ENCODE assay signal across 23 mouse cellular contexts in the genomic region with DNA sequence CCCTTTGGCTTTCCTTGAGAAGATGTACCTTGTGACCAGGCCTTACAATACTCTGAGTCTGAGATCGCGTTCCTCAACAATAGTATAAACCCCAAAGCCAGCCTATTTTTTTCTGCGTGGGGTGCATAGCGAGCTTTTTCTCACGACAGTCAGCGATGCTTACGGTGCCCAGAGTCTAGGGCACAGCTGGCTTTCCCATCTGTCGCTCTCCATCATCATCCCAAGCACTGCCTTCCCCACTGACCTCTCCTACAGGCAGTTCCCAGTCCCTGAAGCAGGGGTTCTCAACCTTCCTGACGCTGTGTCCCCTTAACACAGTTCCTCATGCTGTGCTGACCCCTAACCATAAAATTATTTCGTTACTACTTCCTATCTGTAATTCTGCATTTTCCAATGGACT. TPM values are rescaled to one million over a fixed set of nuclear protein-coding genes. Genes with fewer than 3 reads are reported as not detected.
DNase-seq lines count a peak whose midpoint lies in the region; ATAC-seq and TF ChIP-seq lines count a peak whose summit lies in the region.
"Had no signal": no experiment of that assay in that cellular context is flagged by ENCODE, and none has a peak within 500 bp of the region (broad histone marks: within the 10 kb centered on the region; RNA-seq: fewer than 3 reads in every experiment).

No protein-coding gene starts in this region.

- H3K9me3 ChIP-seq in embryonic facial prominence, embryonic 11.5 days (replicated peaks; ENCODE audit: control insufficient read depth, low read length) = no peaks in the 10 kb centered on the region
- no peaks in the 10 kb centered on the region for H3K9me3 ChIP-seq in embryonic facial prominence, embryonic 10.5 days
- H3K9me3 ChIP-seq in heart, embryonic 13.5 days = no peaks in the 10 kb centered on the region
- no peaks in the 10 kb centered on the region for H3K9me3 ChIP-seq in hindbrain, postnatal 0 days (ENCODE audit: low read length)
- no peaks in the 10 kb centered on the region for H3K9me3 ChIP-seq in hindbrain, embryonic 12.5 days (replicated peaks)
- H3K9me3 ChIP-seq: limb, embryonic 15.5 days; liver, embryonic 13.5 days; megakaryocyte, embryonic 14.5 days; midbrain, embryonic 12.5 days had no signal

- TF ChIP-seq CTCF in hindbrain, postnatal 0 days (IDR thresholded peaks at IDR 0.05; ENCODE audit: low read depth) = 0 out of 2 replicates have a peak, but pooled peaks have one; percentile 6

- ATAC-seq in embryonic facial prominence, embryonic 11.5 days (replicated peaks; ENCODE audit: insufficient number of reproducible peaks, low FRiP score, low TSS enrichment, low read depth) = no peak
- ATAC-seq in heart, embryonic 13.5 days (ENCODE audit: extremely low read depth, insufficient number of reproducible peaks, low FRiP score, low TSS enrichment) = no peak
- ATAC-seq in hindbrain, postnatal 0 days = no peak
- ATAC-seq in hindbrain, embryonic 12.5 days (ENCODE audit: low FRiP score) = no peak
- ATAC-seq: inflammation-experienced regulatory T-cells, adult 6 months; lung, postnatal 0 days; Patski had no signal

- no peak overlapping the region for H3K4me2 ChIP-seq in embryonic facial prominence, embryonic 11.5 days (ENCODE audit: low read depth, low read length)
- no peak overlapping the region for H3K4me2 ChIP-seq in heart, embryonic 13.5 days
- H3K4me2 ChIP-seq in hindbrain, postnatal 0 days (ENCODE audit: low read depth, low read length) = no peak overlapping the region
- no peak overlapping the region for H3K4me2 ChIP-seq in hindbrain, embryonic 12.5 days (replicated peaks)
- H3K4me2 ChIP-seq: limb, embryonic 15.5 days; liver, embryonic 13.5 days; midbrain, embryonic 12.5 days had no signal

- H3K9ac ChIP-seq in embryonic facial prominence, embryonic 11.5 days (replicated peaks; ENCODE audit: low read length) = no peak overlapping the region
- no peak overlapping the region for H3K9ac ChIP-seq in heart, embryonic 13.5 days
- H3K9ac ChIP-seq in hindbrain, postnatal 0 days (replicated peaks; ENCODE audit: low read length) = no peak overlapping the region
- H3K9ac ChIP-seq in hindbrain, embryonic 12.5 days = no peak overlapping the region
- H3K9ac ChIP-seq: limb, embryonic 15.5 days; liver, embryonic 13.5 days; midbrain, embryonic 12.5 days had no signal

- peaks cover 3% of the 10 kb centered on the region for H3K36me3 ChIP-seq in embryonic facial prominence, embryonic 11.5 days (replicated peaks; ENCODE audit: control insufficient read depth, insufficient read depth, low read depth, low read length)
- H3K36me3 ChIP-seq in embryonic facial prominence, embryonic 10.5 days (replicated peaks) = peaks cover 92% of the 10 kb centered on the region
- H3K36me3 ChIP-seq in heart, embryonic 13.5 days = peaks cover 91% of the 10 kb centered on the region
- H3K36me3 ChIP-seq in hindbrain, postnatal 0 days (ENCODE audit: insufficient read depth, low read length) = peaks cover 73% of the 10 kb centered on the region
- peaks cover 83% of the 10 kb centered on the region for H3K36me3 ChIP-seq in hindbrain, embryonic 12.5 days

- 92% methylated on average over 10 of the region's 10 CpGs for WGBS in embryonic facial prominence, embryonic 11.5 days
- WGBS in embryonic facial prominence, embryonic 10.5 days = 96% methylated on average over 10 of the region's 10 CpGs
- WGBS in heart, embryonic 13.5 days = 92% methylated on average over 10 of the region's 10 CpGs
- 65% methylated on average over 10 of the region's 10 CpGs for WGBS in hindbrain, postnatal 0 days
- 92% methylated on average over 10 of the region's 10 CpGs for WGBS in hindbrain, embryonic 12.5 days

- DNase-seq in embryonic facial prominence, embryonic 11.5 days (ENCODE audit: low spot score) = no peak
- DNase-seq in embryonic facial prominence, embryonic 10.5 days (ENCODE audit: low spot score) = no peak
- no peak for DNase-seq in heart, postnatal 14 days
- no peak for DNase-seq in hindbrain, postnatal 0 days (ENCODE audit: low spot score)
- peak; percentile 65 for DNase-seq in brain, adult 2 months (ENCODE audit: low read depth, low spot score)
- no peak for DNase-seq in spleen, postnatal 4 days (ENCODE audit: low spot score in 2 of 2)
- DNase-seq: adrenal gland, postnatal 10 days; kidney, adult 11 months; kidney, postnatal 14 days; liver, embryonic 13.5 days; lung, adult 18-20 months; lung, postnatal 4 days; thymus, adult 2 months; thymus, postnatal 36 days had no signal

- no peaks in the 10 kb centered on the region for H3K4me1 ChIP-seq in embryonic facial prominence, embryonic 11.5 days (ENCODE audit: control insufficient read depth, insufficient read depth, low read length)
- H3K4me1 ChIP-seq in embryonic facial prominence, embryonic 10.5 days = peaks cover 11% of the 10 kb centered on the region
- H3K4me1 ChIP-seq in heart, embryonic 13.5 days = peaks cover 59% of the 10 kb centered on the region
- H3K4me1 ChIP-seq in hindbrain, postnatal 0 days (ENCODE audit: insufficient read depth, low read length) = no peaks in the 10 kb centered on the region
- H3K4me1 ChIP-seq in hindbrain, embryonic 12.5 days = no peaks in the 10 kb centered on the region
- H3K4me1 ChIP-seq: midbrain, embryonic 12.5 days had no signal

- H3K27me3 ChIP-seq in embryonic facial prominence, embryonic 11.5 days (ENCODE audit: control insufficient read depth, insufficient read depth, low read length) = no peaks in the 10 kb centered on the region
- no peaks in the 10 kb centered on the region for H3K27me3 ChIP-seq in embryonic facial prominence, embryonic 10.5 days (replicated peaks; ENCODE audit: low read depth, poor library complexity, severe bottlenecking)
- H3K27me3 ChIP-seq in heart, embryonic 13.5 days (replicated peaks) = no peaks in the 10 kb centered on the region
- no peaks in the 10 kb centered on the region for H3K27me3 ChIP-seq in hindbrain, postnatal 0 days (ENCODE audit: insufficient read depth, low read length)
- no peaks in the 10 kb centered on the region for H3K27me3 ChIP-seq in hindbrain, embryonic 12.5 days
- H3K27me3 ChIP-seq: limb, embryonic 15.5 days; liver, embryonic 13.5 days; megakaryocyte, embryonic 14.5 days; midbrain, embryonic 12.5 days; Patski had no signal

- H3K4me3 ChIP-seq in embryonic facial prominence, embryonic 11.5 days (ENCODE audit: low read depth, low read length) = no peak overlapping the region
- H3K4me3 ChIP-seq in embryonic facial prominence, embryonic 10.5 days = no peak overlapping the region
- no peak overlapping the region for H3K4me3 ChIP-seq in heart, embryonic 13.5 days
- no peak overlapping the region for H3K4me3 ChIP-seq in hindbrain, postnatal 0 days (ENCODE audit: low read length)
- no peak overlapping the region for H3K4me3 ChIP-seq in hindbrain, embryonic 12.5 days
- H3K4me3 ChIP-seq: left cerebral cortex, adult 2 months; limb, embryonic 15.5 days; liver, embryonic 13.5 days; midbrain, embryonic 12.5 days had no signal

- intact Hi-C loops in heart, postnatal 14 days (cut with DNase I) = no loop called here

- H3K27ac ChIP-seq in embryonic facial prominence, embryonic 11.5 days (replicated peaks; ENCODE audit: low read depth, low read length) = 0 out of 2 replicates have a peak overlapping the region, but pooled peaks have one; percentile 8
- H3K27ac ChIP-seq in embryonic facial prominence, embryonic 10.5 days (replicated peaks) = no peak overlapping the region
- H3K27ac ChIP-seq in heart, embryonic 13.5 days (replicated peaks) = 0 out of 2 replicates have a peak overlapping the region, but pooled peaks have one; percentile 5
- peak overlapping the region; percentile 49; the same call in 1 of the 2 replicates for H3K27ac ChIP-seq in hindbrain, postnatal 0 days
- H3K27ac ChIP-seq in hindbrain, embryonic 12.5 days = no peak overlapping the region
- H3K27ac ChIP-seq: left cerebral cortex, adult 2 months; limb, embryonic 15.5 days; liver, embryonic 13.5 days; midbrain, embryonic 12.5 days had no signal

RNA-seq across cellular contexts. Expression of a gene that starts 31.9 kb away (rescaled TPM):
- 58.3 and 60.4 TPM in 2 replicates for polyA plus RNA-seq in embryonic facial prominence, embryonic 11.5 days (2014; fragmentation: Nextera tagmentation; extraction: Ambion mirVana)
- 44.4 and 48.1 TPM in 2 replicates for polyA plus RNA-seq in embryonic facial prominence, embryonic 10.5 days (2016; fragmentation: Nextera tagmentation; extraction: Ambion mirVana)
- 28.5 and 29.3 TPM in 2 replicates for polyA plus RNA-seq in heart, embryonic 13.5 days (2015; fragmentation: Nextera tagmentation; extraction: Ambion mirVana)
- 10 to 100 TPM; 45.7 to 46.5 TPM for total RNA-seq in heart, postnatal 14 days (2021)
- total RNA-seq in hindbrain, postnatal 0 days (2014; rRNA removed) = 44.7 and 55.1 TPM in 2 replicates
- 30.7 and 31.4 TPM in 2 replicates for polyA plus RNA-seq in hindbrain, postnatal 0 days (2015; fragmentation: Nextera tagmentation; extraction: Ambion mirVana)
- polyA plus RNA-seq in hindbrain, embryonic 12.5 days (2016; fragmentation: Nextera tagmentation; extraction: Ambion mirVana) = 80.2 and 81.9 TPM in 2 replicates

RNA-seq across cellular contexts. Expression of a gene that starts 32.7 kb away (rescaled TPM):
- polyA plus RNA-seq in embryonic facial prominence, embryonic 11.5 days (2014; fragmentation: Nextera tagmentation; extraction: Ambion mirVana) = 33.9 and 37.7 TPM in 2 replicates
- polyA plus RNA-seq in embryonic facial prominence, embryonic 10.5 days (2016; fragmentation: Nextera tagmentation; extraction: Ambion mirVana) = 36.7 and 38.1 TPM in 2 replicates
- 28.1 and 30.3 TPM in 2 replicates for polyA plus RNA-seq in heart, embryonic 13.5 days (2015; fragmentation: Nextera tagmentation; extraction: Ambion mirVana)
- total RNA-seq in heart, postnatal 14 days (2021) = 10 to 100 TPM; 42.4 to 44.8 TPM
- total RNA-seq in hindbrain, postnatal 0 days (2014; rRNA removed) = 41.2 and 43.5 TPM in 2 replicates
- polyA plus RNA-seq in hindbrain, postnatal 0 days (2015; fragmentation: Nextera tagmentation; extraction: Ambion mirVana) = 34.4 and 36.4 TPM in 2 replicates
- polyA plus RNA-seq in hindbrain, embryonic 12.5 days (2016; fragmentation: Nextera tagmentation; extraction: Ambion mirVana) = 47.2 and 57.1 TPM in 2 replicates

RNA-seq across cellular contexts. Expression of a gene that starts 35.0 kb away (rescaled TPM):
- 11.1 and 12.0 TPM in 2 replicates for polyA plus RNA-seq in embryonic facial prominence, embryonic 11.5 days (2014; fragmentation: Nextera tagmentation; extraction: Ambion mirVana)
- 20.7 and 22.0 TPM in 2 replicates for polyA plus RNA-seq in embryonic facial prominence, embryonic 10.5 days (2016; fragmentation: Nextera tagmentation; extraction: Ambion mirVana)
- polyA plus RNA-seq in heart, embryonic 13.5 days (2015; fragmentation: Nextera tagmentation; extraction: Ambion mirVana) = 8.0 and 8.1 TPM in 2 replicates
- total RNA-seq in heart, postnatal 14 days (2021) = 1 to 10 TPM; 4.7 to 5.3 TPM
- 9.0 and 12.7 TPM in 2 replicates for total RNA-seq in hindbrain, postnatal 0 days (2014; rRNA removed)
- polyA plus RNA-seq in hindbrain, postnatal 0 days (2015; fragmentation: Nextera tagmentation; extraction: Ambion mirVana) = 14.4 and 15.6 TPM in 2 replicates
- polyA plus RNA-seq in hindbrain, embryonic 12.5 days (2016; fragmentation: Nextera tagmentation; extraction: Ambion mirVana) = 19.6 and 21.1 TPM in 2 replicates

RNA-seq across cellular contexts. Expression of a gene that starts 51.8 kb away (rescaled TPM):
- 57.3 and 59.3 TPM in 2 replicates for polyA plus RNA-seq in embryonic facial prominence, embryonic 11.5 days (2014; fragmentation: Nextera tagmentation; extraction: Ambion mirVana)
- polyA plus RNA-seq in embryonic facial prominence, embryonic 10.5 days (2016; fragmentation: Nextera tagmentation; extraction: Ambion mirVana) = 75.1 and 79.0 TPM in 2 replicates
- polyA plus RNA-seq in heart, embryonic 13.5 days (2015; fragmentation: Nextera tagmentation; extraction: Ambion mirVana) = 50.5 and 50.8 TPM in 2 replicates
- total RNA-seq in heart, postnatal 14 days (2021) = 10 to 100 TPM; 17.1 to 18.8 TPM
- 36.3 and 51.0 TPM in 2 replicates for total RNA-seq in hindbrain, postnatal 0 days (2014; rRNA removed)
- 55.0 and 55.1 TPM in 2 replicates for polyA plus RNA-seq in hindbrain, postnatal 0 days (2015; fragmentation: Nextera tagmentation; extraction: Ambion mirVana)
- 60.5 and 63.3 TPM in 2 replicates for polyA plus RNA-seq in hindbrain, embryonic 12.5 days (2016; fragmentation: Nextera tagmentation; extraction: Ambion mirVana)

Comparison
In these comparisons a context has a peak if more than half of its experiments do, and no peak if none do; other contexts are left out.
1. H3K27ac ChIP-seq: peak in embryonic facial prominence, embryonic 11.5 days (single experiment), heart, embryonic 13.5 days (single experiment) and hindbrain, postnatal 0 days (single experiment); none in embryonic facial prominence, embryonic 10.5 days (single experiment) and hindbrain, embryonic 12.5 days (single experiment).